Mouse (Mus musculus) small intestine, adult 2 months (tissue): ENCODE measurements around the gene Hba-a1.

Experiments used
- CTCF ChIP-seq: fragments of 200-500 bp; IDR thresholded peaks from 2 replicates; pipeline ENCODE4 v1.5.1; 2012; ENCODE audit warnings: low read depth, mild to moderate bottlenecking, control low read depth, inconsistent platforms, low read length, moderate library complexity, mixed read lengths; ENCODE audit not compliant: insufficient replicate concordance, insufficient read length; ENCODE audit errors: extremely low read depth
- POLR2A ChIP-seq: fragments of 200-500 bp; IDR thresholded peaks from 2 replicates; pipeline ENCODE4 v1.6.1; 2012; ENCODE audit warnings: low read depth, mild to moderate bottlenecking, control low read depth, inconsistent platforms, low read length, moderate library complexity

DNA sequence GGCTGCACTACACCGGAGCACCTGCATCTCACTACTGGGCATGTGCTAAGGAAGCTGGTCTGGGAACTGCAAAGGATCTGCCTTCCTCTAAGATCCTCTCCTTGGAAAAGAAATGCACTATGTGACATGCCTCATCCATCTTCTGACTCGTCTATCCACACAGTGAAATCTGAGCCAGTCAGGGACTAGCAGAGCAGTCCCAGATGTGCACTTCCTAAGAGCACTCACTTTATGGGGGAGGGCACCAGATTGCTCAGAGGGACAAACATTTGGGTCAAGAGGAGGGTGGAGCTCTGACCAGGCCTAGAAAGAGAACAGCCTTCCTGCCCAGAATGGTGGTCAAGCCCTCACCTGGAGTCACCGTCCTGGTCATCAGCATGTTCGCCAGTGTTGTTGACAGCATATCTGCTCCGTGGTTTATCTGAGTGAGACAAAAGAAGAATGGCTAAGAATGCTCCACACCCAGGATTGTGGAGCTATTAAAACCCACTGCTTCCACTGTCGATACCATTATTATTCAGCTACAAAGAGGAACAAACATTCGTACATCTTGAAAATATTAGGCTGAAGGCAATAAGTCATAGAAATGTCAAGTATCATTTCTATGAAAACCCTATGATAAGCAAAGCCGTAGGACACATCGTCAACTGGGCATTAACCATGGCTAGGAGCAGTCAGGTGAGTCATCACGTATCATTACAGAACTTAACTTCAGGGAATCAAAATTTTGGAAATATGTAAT lies 20.5 kb upstream of the Hba-a1 start:
- TF ChIP-seq POLR2A (no peak), CTCF (no peak)
